Mouse (Mus musculus) left cerebral cortex, postnatal 10 days (tissue): ENCODE results near the gene Zbtb39. TPM values are rescaled to one million over a fixed set of nuclear protein-coding genes. Genes with fewer than 3 reads are reported as not detected.

Source experiments
- DNase-seq, 2 experiments: peaks; one replicate each; pipeline ENCODE4 v3.0.0; 2021 to 2022; ENCODE audit warnings: low spot score in 2 of 2, mixed read lengths in 1 of 2; ENCODE audit errors: extremely low spot score in 1 of 2
- intact Hi-C: fragments of 180-260 bp; cut with DNase I; formaldehyde crosslinking; loops from one replicate; pipeline ENCODE4 v1.15.1; 2025
- total RNA-seq, 2 experiments: library from RNA; stranded (reverse); gene quantifications; 2 replicates each; pipeline ENCODE4 v1.2.3; 2021

Gene Zbtb39
- total RNA-seq, result 1 to 10 TPM; 8.8 to 10.0 TPM

DNA sequence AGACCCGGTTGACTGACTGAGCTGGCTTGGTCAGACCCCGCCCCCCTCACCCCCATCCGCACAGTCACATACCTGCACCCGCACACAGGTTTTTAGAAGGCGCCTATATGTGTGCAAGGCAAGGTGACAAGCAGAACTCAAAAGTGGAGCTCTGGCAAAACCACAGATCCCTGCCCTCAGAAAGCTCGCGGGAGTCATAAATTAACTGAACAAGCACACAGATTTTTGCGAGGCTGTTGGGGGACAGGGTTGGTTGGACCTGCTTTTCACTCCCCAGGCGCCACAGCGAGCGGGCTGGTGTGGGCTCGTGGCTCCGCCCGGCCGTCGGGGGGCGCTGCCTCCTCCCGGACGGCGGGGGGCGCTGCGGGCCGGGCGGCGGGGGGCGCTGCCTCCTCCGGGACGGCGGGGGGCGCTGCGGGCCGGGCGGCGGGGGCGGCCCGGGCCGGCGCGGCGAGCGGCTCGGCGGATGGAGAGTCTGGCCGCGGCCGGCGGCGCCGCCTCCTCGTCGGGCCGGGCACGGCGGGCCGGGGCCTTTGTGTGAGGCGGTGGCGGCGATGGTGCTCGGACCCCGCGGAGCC is at the start of gene Zbtb39:
Gene Zbtb39, plus strand, starts transcription at position 456 of the 578 bp plus-strand sequence.
- intact Hi-C loops, result loop anchor here (5.0 to 10.0 kb wide), 2 partner anchors 268 to 446 kb away; partner anchors contain the start of genes Hsd17b6 and Rbms2
- DNase-seq, result peak; percentile 36 to 91

DNA sequence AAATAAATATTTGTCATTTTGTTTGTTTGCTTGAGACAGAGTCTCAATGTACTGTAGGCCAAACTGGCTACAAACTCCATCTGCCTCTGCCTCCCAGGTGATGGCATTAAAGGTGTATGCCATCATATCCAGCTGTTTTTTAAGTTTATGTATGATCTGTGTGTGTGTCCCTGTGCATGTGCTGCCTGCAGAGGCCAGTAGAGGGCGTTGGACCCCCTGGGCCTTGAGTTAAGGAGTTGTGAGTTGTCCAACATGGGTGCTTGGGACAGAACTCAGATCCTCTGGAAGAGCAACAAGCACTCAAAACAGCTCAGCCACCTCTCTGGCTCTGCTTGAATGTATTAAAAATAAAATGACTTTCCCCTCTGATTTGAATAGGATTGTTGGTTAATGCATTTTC is 48.3 kb upstream of the Zbtb39 start:
- intact Hi-C loops, result no loop called here
- no peak for DNase-seq

DNA sequence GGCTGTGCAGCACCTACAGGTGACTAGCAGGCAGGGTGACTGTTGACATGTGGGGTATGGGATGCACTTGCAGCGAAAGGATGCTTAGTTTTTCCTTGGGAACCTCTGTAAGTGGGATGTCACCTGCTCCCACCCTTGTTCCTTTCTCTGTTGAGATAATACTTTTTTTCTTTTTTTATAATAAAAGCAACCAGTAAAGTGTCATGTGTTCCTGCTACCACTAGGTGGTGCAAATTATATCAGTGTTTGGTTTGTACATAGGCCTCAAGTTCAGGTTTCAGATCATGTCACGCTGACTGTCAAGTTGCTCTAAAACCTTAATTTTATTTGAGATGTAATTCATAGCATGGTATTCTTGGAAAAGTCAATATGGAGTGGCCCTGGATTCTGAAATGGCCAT is 44.7 kb upstream of the Zbtb39 start:
- intact Hi-C loops, result loop anchor here (5.0 kb wide), 1 partner anchor 38 kb away; no protein-coding TSS in a partner anchor
- no peak for DNase-seq

DNA sequence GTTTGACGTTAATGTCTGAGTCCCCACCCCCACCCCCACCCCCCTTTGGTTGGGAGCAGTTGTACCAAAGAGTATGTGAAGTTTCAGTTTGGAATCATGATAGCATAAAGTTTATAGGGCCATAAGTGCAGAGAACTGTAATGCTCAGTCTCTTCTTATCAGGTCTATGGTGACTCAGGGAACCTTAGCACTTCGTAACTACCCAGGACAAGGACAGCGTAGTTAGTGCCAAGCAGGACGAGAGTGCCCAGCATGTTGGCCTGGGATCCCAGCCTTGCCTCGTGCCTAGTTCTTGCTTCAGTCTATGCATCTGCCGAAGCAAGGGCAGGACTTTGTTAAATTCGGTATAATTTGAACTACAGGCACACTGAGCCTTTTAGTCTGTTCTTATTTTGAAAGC is 43.6 kb upstream of the Zbtb39 start:
- intact Hi-C loops, result loop anchor here (5.0 kb wide), 1 partner anchor 37 kb away; no protein-coding TSS in a partner anchor

DNA sequence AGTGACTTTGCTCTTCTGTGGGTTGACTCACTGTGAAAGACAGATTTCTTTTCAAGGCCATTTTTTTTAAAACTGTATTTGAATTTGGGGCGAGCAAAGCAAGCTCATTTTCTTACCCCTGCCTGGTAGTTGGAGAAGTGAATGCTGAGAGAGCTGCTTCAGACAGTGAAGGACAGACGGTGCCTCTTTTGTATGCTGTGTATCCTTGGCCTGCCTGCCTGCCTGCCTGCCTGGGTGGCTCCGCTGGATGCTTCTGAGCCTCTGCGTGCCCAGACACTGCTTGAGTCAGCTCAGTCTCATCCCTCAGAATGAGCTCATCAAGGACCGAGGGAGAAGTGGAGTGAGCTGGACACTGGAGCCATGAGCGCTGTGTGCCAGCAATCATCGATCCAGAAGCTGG is 40.4 kb upstream of the Zbtb39 start:
- no peak for DNase-seq
- intact Hi-C loops, result loop anchor here (5.0 kb wide), 1 partner anchor 33 kb away; no protein-coding TSS in a partner anchor

More for the DNA sequence above, 43.6 kb upstream of the Zbtb39 start:
- no peak for DNase-seq

DNA sequence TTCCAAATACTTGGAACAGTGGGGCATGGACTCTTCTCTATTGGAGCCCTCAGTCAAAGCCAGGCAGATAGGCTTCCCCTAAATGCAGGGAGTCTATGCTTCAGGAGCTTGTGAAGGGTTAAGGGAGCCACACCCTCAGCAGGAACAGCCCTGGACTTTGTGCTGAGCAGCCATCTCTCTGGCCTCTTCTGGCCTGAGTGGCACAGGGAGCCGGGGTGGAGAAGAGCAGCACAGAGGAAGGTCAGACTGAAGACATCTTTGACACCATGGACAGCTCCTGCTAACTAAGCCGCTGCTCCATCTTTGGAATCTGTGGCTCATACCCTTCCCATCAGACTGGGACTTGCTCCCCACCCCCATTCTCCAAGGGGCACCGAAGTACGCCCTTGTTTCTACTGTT is 36.0 kb upstream of the Zbtb39 start:
- no peak for DNase-seq
- intact Hi-C loops, result no loop called here

DNA sequence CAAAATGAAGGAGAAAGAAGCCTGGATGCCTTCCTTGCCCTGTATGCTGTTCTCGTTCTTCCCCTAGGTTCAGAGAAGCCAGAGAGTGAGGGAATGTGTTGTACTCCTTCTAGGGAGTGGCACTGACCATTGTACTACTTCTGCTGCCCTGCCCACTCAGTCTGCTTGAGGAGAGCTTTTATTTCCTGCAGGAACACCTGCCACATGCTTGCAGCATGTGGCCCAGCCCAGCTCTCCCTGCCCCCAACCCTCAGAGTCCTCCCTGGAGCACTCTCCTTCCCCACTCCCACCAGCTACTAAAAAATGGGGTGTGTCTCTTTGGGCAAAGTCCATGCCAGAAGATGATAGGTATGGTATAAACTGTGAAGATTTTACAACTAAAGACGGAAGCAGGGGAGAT is 35.0 kb upstream of the Zbtb39 start:
- intact Hi-C loops, result no loop called here
- no peak for DNase-seq

DNA sequence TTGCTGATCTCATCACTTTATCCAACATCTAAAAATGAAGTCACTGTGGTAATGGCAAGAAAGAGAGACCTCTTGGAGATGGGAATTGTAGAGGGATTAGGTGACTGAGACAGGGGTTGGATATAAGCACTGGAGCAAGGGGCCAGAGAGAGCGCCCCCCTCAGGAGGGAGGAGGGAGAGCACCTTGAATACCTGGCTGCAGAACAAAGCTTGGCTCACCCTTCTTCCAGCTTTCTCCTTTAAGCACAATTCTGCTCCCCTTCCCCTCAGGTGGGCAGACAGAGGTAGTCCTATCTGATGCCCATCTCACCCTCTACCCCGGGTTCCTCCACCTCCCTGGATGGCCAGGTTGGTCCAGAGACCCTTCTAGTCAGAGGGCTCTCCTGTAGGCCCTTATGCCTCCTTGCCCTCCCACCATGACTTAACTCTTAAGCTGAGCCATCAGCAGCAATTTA is 34.5 kb upstream of the Zbtb39 start, which contains the start of gene Myo1a:
Gene Myo1a, plus strand, starts transcription at position 405 of the 455 bp plus-strand sequence.
- intact Hi-C loops, result no loop called here
- no peak for DNase-seq

DNA sequence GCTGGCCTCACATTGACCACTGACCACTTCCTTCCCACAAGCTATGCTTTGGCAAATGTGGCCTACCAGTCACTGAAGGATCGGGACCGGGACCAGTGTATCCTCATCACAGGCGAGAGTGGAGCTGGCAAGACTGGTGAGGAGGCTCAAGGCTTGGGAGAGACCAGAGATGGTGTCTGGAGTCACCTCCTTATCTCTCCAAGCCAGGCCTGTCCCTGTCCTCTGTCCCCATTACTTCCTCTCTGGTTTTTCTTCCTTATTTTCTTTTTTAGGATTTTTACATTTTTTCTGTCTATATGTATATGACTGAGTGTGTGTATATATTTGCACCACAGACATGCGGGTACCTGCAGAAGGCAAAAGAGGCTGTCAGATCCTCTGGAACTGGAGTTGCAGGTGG is 33.6 kb upstream of the Zbtb39 start:
- intact Hi-C loops, result no loop called here
- DNase-seq, result no peak

DNA sequence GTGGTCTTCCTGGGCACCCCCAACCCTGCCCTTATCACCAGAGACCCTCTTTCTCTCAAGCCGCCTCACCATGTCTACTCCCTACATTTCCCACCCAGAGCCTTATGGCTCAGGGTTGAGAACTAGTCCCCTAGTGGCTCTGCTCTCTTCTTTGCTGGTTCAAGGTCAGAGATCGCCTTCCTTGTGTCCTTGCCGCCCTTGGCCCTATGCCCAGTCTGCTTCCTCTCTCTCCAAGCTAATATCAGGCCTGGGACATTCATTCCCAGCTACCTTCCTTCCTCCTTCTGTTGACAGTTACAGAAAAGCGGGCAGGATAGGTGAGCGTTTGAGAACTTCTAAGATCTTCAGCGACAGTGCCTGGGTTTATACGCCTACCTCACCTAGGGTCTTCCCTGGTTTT is 31.6 kb upstream of the Zbtb39 start:
- DNase-seq, result no peak
- intact Hi-C loops, result no loop called here

DNA sequence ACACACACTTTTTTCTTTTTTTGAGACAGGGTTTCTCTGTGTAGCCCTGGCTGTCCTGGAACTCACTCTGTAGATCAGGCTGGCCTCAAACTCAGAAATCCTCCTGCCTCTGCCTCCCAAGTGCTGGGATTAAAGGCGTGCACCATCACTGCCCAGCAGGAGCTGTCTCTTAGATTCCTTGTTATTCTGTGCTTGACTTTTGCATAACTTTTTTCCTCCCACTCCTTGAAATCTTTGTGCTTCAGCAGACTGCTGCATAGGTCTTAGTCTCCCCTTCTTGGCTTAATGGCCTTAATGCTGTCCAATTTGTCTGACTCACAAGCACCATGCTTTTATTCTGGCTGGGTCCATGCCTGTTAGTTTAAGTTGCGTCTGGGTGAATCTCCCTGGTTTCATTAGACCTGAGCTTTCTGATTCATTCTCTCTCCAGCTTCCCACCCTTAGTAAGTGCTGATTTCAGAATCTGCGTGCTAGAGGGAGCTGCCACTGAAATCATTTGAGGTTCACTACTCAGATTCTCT is 30.4 kb upstream of the Zbtb39 start:
- DNase-seq, result no peak
- intact Hi-C loops, result no loop called here

DNA sequence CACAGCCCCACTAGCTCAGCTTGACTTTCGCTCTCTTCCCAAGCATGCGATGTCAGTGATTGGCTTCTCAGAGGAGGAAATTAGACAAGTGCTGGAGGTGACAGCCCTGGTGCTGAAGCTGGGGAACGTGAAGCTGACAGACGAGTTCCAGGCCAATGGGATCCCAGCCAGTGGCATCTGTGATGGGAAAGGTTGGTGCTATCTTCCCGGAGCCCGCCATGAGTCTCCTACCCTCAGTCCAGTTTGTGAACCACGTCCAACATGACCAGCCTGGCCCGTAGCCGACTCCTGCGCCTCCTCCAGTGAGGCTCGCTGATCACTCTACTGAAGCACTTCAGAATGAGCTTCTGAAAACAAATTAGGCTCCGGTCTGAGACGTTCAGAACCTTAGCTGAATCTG is 29.0 kb upstream of the Zbtb39 start:
- intact Hi-C loops, result no loop called here
- no peak for DNase-seq

DNA sequence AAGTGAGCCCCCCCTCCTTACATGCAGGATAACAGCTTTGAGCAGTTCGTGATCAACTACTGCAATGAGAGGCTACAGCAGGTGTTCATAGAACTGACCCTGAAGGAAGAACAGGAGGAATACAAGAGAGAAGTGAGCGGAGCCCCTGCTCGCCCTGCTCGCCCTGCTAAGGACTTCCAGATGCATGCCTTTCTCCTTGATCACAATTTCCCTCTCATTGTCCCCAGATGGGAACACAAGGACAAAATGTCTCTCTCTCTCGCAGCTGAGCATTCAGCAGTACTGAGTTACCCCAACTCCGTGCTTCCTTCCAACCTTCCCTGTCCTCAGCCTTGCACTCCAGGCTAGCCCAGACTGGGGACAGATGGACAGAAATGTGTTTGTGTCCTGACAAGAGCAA is 26.6 kb upstream of the Zbtb39 start:
- intact Hi-C loops, result no loop called here

DNA sequence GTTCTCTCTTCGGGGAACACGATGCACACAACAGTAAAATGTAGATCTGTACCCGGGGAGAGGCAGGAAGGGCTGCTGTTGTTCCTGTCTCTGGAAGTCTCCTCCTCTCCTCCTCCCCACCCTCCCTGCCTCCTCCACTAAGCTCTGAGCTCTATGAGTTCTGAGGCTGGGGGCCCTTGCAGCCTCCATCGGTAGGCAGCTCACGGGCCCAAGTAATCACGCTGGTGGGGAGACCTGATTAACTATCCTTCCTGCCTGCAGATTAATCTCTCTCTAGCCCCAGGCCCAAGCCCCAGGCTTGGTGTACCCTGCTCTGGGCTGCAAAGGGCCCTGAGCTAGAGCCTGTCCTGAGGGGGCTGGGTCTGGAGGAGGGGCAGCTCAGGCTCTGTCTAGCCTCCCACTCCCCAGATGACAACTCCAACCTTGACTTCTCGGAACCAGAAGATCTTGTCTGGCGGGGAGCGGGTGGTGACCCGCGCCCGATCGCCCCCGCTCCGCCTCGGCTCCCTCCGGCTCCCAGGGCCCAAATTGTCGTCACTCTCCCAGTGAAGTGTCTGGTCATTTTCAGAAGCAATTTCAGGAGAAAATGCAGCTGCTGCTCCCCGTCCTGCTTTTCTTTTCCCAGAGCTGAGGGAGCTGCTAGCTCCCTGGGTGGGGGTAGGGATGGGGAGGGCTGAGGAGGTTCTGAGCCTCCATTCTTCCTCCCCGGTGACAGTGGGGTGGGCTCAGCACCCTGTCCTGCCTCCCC is 17.5 kb upstream of the Zbtb39 start:
- DNase-seq, result no peak
- intact Hi-C loops, result no loop called here

More for the DNA sequence above, 26.6 kb upstream of the Zbtb39 start:
- DNase-seq, result no peak

DNA sequence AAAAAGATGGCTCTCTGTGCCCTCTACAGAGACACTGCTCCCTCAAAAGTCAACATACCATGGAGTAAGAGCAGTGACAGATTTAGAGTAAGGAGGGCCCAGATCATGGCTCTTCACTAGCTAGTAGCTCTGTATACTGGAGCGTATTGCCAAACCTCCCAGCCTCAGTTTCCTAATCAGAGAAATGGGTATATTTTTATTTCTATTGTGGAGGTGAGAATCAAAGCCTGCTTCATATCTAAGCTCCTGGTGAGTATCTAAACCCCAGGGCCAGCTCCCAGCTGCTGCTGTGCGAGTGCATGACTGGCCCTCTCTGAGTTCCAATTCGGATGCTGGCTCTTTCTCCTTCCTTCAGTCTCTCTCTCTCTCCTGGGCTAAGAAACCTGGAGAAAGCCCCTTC is 15.2 kb upstream of the Zbtb39 start, which contains the start of gene Tac2:
Gene Tac2, plus strand, starts transcription at position 301 of the 400 bp plus-strand sequence.
- DNase-seq, result no peak
- intact Hi-C loops, result no loop called here

DNA sequence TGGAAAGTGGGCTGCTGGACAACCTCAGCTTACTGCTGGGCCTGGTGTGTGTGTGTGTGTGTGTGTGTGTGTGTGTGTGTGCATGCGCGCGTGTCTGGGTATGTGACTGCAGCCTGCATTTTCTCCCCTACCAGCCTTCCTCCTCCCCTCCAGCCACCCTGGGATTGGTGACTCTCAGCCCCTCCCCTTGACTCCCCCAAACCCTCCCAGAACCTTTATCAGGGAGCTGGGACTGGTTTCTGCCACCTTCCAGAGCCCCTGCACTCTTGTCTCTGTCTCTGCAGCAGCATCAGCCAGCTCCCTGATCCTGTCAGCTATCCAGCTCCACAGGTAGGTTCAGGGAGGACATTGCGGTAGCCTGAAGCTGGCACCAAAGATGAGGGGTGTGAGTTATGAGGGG is 14.2 kb upstream of the Zbtb39 start:
- intact Hi-C loops, result no loop called here
- no peak for DNase-seq

DNA sequence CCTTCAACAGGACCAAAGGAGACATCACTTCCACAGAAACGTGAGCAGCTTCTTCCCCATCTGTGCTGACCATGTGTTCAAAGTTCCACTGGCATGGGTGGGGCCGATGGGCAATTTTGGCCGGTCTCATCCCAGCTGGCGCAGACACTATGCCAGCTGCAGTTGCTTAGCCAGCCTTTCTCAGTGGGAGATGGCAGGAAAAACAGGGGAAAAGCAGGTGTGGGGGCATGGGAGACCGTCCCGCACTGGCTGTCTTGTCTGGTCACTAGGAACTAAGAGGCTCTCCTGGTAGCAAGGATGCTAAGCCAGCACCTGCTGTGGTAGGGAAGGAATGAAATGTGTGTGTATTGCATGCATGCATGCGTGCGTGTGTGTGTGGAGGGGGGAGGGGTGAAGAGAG is 10.9 kb upstream of the Zbtb39 start:
- no peak for DNase-seq

DNA sequence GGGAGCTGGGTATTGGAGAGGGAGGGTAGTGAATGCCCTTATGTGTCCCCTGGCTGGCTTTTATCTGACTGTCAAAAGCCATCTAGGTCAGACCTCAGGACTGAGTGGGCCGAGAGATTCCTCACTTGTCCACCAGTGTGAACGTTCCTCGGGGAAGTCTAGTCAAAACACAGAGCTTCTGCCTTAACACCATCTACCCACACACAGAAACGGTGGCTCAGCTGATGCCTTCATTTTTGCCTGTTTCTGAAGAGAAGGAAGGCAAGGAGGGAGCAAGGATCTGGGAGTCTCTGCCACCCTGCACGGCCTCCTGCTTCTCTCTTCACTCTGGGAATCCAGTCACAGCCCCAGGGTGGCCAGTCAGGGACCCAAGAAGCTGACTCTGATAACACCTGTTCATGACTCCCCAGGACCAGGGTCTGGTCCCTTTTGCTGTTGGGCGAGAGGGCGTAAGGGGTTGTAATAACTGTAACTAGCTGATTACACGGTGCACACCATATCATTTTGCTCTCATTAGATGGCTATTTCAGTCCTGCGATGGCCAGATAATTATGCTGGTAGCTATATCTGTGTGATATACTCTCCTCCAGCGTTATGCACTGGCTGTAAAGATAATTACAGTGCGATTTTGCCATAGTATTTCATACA is 8.9 kb upstream of the Zbtb39 start:
- intact Hi-C loops, result loop anchor here (5.0 to 10.0 kb wide), 2 partner anchors 33 to 454 kb away; partner anchors contain the start of gene Rbms2
- no peak for DNase-seq

More for the DNA sequence above, 10.9 kb upstream of the Zbtb39 start:
- intact Hi-C loops, result no loop called here

DNA sequence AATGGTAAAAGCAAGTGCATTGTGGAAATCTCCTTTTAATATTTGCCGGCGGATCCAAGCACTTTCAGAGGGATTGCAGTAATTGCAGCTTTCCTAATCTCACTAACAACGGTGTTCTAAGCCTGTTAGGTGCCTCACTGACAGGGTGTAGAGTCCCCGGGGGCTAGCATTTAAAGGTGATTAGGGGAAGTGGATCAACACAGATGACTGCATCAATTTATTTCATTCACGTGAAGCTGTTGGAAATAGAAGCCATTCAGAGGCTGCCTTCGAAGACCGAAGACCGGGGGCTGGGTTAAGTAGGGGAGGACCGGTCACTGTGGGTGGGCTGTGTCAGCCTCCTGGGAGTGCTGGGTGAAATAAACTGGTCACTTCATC is 8.4 kb upstream of the Zbtb39 start:
- intact Hi-C loops, result loop anchor here (5.0 to 10.0 kb wide), 2 partner anchors 34 to 454 kb away; partner anchors contain the start of gene Rbms2

More for the DNA sequence above, 8.4 kb upstream of the Zbtb39 start:
- no peak for DNase-seq
